Mouse (Mus musculus): ENCODE data around the gene Apaf1.

Apaf1 gene

DNA sequence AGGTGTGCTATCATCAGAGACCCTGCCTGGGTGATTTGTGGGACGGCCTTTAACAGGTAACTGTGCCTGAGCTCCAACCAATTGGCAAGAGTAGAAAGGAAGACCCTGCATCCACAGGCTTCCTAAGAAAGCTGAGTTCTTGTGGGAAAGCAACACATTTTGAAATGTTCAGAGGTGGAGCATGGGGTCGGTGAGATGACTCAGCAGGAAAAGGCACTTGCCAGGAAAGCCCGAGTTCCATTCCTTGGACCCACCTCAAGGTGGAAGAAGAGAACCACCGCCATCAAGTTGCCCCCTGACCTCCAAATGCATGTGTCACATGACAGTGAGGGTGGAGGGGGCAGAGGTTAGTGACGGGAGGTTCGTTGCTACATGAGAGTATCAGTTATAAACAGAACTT, 108.1 kb downstream of the Apaf1 start:
- DNase-seq (ENCODE audit: low spot score) = no peak

DNA sequence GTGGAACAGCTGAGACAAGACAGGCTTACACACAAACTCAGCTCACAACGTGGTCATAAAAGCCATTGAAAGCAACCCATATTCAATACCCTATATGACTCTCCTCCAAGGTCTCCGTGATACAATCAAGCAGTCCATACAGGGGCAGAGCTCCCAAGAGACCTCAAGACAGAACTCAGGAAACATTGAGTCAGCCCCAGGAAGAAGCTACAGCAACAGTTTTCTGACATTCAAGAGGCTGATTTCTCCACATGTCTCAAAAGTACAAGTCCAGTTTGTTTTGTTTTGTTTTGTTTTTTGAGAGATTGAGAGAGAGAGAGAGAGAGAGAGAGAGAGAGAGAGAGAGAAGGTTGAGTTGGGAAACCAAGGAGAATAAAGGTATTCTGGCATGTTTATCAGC, 108.5 kb downstream of the Apaf1 start:
- no peak for DNase-seq (ENCODE audit: low spot score)

DNA sequence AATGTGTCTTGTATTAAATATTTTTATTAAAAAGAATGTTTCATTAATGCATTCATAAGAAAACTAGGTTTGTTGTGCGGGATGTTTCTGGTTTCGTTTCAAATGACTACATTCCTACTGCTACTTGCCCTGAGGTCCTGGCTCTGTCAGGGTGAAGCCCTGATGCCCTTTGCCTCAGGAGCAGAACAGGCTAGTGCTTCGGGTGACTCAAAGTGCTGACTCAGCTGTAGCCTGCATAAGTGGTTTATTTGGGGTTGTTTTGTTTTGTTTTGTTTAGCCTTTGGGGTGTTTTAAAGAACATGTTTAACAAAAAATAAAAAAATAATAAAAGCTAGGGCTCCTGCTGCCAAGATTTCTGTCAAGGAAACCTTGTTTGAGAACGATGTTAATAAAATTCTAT, 112.0 kb downstream of the Apaf1 start:
- DNase-seq (ENCODE audit: low spot score) = no peak

DNA sequence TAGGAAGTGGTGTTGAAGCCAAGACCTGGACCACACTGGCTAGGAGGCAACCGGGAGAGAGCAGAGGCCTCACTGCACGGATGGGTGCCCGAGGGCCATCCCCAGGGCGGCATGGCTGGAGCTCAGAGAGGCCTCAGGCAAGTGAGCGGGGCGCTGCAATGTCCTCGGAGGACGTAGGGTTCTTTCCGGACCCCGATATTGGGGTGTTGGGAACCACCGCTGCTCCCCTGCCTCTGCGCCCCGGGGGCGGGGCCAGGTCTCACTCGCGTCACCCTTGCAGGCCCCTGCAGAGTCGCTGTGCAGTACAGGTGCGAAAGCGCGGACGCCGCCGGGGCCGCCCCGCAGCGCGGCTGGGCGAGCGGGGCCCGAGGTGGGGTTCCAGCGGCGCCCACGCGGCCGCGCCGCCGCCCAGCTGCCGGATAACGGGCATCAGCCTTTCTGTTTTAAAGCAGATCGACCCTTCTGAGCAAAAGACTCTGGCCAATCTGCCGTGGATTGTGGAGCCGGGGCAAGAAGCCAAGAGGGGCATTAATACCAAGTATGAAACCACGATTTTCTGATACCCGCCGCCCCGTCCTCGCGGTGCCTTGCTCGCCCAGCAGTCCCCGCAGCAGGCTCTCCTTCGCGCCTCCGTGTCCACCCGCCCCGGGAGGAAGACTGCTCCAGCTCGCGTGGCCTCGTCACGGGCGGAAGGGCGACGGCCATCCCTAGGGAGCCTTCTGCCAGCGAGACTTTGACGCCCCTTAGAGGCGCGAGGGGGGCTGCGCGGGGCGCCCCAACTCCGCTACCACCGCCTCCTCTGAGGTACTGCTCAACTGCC, 113.0 kb downstream of the Apaf1 start:
- no peak for DNase-seq (ENCODE audit: low spot score)

DNA sequence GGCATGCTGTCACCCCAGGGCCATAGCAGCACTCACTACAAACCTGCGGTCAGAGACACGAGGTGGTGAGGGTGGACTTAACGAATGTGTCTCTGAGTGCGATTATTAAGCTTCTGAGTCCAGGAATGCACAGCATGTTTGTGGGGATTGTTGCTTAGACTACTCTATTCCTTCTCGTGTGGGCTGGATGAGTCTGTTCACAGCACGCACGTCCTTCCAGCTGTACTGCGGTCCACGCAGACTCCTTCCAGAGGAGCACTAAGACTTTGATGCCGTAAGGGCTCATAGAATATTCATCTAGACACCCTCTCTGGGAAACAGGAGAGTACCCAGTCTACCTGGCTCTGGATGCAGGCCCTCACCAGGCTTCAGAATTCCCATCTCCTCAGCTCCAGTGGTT, 114.3 kb downstream of the Apaf1 start:
- DNase-seq (ENCODE audit: low spot score) = no peak

DNA sequence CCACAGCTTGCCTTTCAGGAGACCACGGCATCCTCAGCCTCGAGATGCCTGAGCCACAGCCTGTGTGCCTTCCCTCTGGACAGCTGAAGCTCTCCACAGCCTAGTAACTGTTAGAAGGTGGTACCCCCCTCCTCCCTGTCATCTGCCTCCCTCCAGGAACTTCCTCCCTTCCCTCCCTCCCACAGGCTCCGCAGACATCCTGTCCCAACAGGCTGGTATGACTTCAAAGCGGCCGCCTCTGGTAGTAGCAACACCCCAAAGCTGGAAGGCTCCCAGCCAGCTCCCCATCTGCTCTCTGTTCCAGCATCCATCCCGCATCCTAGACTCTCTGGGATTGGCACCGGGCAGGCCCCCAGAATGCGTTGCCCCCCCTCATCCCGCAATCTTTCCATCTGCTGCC, 115.7 kb downstream of the Apaf1 start:
- DNase-seq (ENCODE audit: low spot score) = peak; percentile 65

DNA sequence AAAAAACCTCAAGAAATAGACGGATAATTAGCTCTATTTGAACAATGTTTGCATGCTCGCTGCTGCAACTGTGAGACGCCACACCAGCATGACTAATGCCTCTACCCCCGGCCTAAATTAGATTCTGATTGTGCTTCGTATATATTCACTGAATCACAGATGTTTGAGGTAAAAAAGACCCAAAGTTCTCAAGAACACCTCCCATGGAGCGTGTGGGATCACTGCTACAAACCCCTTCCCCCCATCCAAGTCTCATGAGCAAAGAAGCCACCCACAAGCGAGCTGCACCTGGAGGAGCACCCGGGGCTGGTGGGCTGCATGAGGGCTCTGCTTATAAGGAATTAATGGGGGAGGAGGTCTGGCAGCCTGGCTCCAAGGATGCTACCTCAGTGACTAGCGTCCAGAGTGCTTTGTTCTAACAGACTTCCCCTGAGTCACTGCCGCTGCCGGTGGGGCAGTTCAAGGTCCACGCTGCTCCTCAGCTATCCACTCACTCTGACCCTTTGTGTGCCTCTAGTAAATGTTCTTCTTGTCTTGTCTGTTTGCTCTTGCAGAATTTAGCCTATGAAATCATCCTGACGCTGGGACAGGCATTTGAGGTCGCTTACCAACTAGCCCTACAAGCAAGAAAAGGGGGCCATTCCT, 116.8 kb downstream of the Apaf1 start:
- no peak for DNase-seq (ENCODE audit: low spot score)

DNA sequence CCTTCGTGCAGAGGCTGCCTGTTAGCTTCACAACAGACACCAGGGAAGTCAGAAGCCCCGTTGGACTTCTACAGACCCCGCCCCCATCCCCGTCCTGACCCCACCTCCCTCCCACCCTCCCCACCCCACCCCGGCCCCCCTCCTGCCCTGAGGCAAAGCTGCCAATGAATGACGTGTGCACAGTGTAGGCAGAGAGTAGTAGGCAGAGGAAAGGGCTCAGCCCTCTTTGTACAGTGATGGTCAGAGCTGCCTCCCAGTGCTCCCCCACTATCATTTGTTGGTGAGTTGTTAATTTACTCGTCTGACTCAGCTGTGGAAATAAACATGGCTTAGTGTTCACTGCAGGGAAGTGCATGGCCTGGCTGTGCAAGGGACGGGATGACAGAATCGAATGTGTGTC, 118.1 kb downstream of the Apaf1 start:
- no peak for DNase-seq (ENCODE audit: low spot score)

DNA sequence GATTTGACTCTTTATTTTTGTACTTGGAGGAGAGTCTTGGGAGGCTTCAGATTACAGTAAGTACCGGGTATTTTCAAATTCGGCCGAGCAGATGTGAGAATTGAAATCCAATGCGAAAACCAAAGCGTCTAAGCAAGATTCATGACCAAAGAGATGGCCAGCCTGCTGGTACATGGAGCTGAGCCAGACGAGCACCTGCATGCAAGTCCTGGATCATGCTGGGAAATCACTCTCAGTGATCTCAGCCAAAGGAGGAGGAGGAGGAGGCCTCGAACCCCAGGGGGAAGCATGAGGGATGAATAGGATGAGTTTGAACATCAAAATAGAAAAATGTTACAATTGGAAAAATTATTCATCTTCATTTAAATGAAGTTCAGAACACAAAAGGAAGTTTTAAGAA, 122.2 kb downstream of the Apaf1 start:
- DNase-seq (ENCODE audit: low spot score) = no peak

DNA sequence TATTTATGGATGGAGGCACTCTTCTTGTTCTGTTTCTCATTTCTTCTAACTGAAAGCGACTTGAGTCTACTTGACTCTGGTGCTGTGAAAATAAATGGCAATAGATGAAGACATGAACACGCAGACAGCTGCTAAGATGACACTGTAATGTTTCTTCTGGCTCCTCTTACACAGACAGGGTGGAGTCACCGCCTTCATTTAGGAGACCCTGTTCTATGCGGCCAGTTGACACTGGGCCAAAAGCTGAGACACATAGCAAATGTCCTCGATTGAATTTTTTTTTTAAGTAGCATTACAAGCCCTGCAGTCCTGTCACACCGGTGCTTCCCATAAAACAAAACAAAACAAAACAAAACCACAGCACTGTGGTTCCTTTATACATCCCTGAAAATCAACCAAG, 128.7 kb downstream of the Apaf1 start:
- no peak for DNase-seq (ENCODE audit: low spot score)

DNA sequence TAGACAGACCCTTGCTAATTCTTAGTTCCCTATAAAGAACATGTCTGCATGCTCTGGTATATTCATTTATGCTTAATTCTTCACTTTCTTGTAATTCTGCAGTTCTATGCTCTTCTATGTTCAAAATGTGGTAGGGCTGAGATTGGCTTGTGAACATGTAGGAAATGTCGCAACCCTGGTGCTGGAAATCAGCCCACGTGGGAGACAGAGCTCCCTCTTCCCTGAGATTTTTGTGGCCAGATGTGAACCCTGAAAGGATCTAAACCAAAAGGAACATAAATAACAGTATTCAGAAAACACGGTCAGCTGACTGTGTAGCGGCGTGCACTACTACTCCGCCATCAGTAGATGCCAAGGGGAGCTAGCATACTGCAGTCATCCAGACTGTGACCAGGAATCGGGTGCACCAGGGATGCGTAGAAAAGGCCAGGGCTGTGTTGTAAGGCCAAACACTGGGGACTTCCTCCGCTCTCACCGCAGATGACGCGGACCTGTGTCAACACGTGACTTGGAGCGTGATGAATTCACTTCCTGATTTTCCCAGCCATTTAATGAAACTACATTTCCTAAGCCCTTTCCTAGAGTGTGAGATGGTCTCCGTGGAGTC, 129.4 kb downstream of the Apaf1 start:
- DNase-seq (ENCODE audit: low spot score) = no peak

DNA sequence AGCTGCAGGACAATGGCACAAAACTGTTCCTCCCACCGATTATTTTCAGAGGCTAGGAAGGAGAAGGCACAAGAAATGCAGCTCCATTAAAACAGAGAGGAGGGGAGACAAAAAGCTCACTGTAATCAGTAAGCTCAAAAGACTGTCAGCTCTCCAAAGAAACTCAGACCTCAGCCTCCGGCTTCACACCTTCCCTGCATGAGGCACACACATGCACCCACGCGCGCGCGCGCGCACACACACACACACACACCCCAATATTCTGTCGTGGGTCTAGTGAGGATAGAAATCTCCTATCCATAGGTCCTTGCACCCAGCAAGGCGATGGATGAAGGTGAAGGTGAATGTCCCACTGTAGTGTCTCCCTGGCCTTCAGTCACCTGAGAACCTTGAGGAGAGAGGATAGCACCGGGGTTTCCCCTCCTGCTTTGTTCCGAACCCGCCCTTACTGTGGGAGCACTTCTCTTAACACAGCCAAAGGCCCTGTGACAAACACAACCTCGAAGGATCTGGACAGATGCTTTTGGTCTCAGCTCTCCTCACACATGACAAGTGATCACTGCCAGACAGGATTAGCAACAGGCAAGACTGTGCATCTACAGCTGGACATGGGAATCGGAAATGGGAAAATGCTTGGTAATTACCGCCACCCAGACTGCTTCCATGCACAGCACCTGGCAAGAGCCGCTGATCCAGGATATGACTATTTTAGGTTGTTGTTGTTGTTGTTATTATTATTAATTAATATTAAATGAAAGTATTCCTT, 134.8 kb downstream of the Apaf1 start:
- DNase-seq (ENCODE audit: low spot score) = no peak

DNA sequence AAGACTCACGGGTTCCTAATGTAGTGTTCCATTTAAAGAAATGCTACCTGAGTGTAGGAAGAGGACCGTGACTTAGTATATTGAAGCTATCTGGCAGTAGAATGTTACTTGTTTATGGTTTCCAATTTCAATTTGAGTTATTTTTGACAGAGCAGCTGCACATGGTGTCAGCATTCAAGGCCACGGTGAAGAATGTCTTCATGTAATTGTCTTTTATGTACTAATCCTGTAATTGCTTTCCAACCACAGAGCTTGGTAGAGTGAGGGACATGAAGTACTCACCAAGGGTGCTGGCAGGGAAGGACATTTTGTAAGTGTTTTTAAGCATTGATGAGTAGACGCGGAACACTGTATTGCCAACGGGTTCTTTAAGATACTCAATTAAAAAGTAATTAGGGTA, 135.5 kb downstream of the Apaf1 start:
- no peak for DNase-seq (ENCODE audit: low spot score)

DNA sequence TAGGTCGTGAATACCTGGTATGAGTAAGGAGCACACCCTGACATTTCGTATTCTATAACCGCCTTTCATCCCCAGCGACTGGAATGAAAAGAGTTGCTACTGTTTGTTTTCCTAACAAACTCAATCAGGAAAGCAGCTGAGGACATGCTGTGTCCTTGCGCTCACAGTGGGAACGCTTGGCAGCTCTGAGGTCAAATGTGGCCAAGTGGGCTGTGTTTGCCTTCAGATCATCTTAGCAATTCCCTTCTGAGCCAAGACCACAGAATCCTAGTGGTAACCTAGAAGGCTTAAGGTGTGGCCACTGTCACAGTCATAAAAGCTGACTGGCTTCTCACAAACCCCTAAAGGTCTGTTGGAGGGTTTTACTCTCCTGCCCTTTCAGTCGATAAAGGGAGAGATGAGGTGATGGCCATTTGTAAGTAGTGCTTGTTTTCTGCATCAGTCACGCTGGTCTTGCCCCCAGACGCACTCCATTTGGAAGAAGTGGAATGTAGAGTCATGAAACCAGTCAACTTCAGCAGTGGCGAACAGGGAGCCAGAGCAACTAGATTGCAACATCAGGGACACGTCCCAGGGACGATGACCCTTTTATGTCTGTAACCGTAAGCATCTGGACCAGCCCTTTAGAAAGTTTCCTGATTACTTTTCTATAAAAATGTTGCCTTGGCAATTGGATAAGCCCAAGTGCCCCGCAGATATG, 140.4 kb downstream of the Apaf1 start:
- DNase-seq (ENCODE audit: low spot score) = no peak

DNA sequence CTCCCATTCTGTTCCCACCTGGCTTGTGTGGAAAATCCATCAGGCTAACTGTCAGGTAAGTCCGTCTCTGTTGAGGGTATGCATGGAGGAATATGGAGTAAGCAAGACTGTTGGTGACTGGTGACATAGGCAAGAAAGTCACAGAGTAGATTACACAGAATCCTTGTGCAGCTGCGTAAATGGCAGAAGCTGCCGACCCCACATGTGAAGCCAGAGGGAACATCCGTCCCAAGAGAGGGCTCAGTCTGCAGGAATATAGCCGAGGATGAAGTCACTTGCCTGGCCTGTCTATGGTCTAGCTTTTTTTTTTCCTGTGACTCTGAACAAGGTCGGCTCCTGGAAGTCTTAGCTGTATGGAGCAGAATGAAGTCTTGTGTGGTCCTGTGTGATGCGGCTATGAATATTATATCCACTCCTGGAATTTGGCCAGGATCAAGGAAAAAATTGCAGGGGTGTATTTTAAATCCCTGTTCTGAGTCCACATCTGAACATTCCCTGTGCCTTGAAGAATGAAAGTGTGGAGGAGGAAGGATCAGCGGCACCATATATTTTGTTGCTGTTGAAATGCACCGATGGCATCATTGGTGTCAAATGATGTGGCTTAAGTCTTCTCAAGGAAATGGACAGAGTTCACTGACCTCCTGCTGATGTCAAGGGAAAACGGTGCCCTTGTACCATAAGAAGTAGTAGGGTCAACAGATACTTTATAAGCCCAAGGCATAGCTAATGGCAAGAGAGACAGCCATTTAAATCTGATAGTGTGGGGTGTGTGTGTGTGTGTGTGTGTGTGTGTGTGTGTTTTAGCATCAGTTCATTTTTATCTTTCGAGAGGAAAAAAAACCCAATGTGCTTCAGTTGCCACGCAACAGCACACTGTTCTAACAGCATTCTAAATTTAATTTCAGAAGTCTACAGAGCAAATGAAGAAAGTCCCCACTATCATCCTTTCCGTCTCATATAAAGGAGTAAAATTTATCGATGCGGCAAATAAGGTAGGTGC, 141.7 kb downstream of the Apaf1 start:
- no peak for DNase-seq (ENCODE audit: low spot score)
